Mouse (Mus musculus) monocyte, adult 5-6 weeks (primary cell): Measurements from ENCODE around the gene Tbck. TPM values are rescaled to one million over a fixed set of nuclear protein-coding genes. Genes with fewer than 3 reads are reported as not detected.

Source experiments
- ATAC-seq: fragments of 153-309, 156-312 bp; replicated peaks from 2 replicates; pipeline ENCODE4 v1.8.0; 2017; ENCODE audit warnings: mild to moderate bottlenecking; ENCODE audit not compliant: low TSS enrichment, insufficient number of reproducible peaks, severe bottlenecking, poor library complexity, low FRiP score
- total RNA-seq: library from RNA; stranded (forward); fragments of 200-1000, 200-491, 200-594 nt; gene quantifications from 3 replicates; pipeline ENCODE4 v1.2.3, GENCODE M21; 2017

Gene Tbck
- total RNA-seq, 1 experiment from 2014 or later = 18.7 TPM

DNA sequence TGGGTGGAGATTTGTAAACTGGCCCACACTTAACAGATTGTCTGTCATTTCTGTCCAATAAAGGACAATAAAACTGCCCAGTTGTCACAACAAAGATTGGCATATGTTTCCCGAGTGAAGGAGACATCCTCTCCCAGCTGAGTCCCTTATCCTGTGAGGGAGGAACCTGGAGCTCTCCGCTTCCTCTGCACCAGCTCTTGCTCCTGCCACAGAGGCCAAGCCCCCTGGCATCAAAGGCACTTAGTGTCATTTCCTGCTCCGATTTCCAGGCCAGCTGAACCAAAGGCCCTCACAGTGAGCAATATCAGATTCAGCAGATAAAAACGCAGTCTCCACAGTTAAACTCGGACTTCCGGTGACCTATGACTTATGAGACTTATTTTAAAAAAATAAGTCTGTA, 172.7 kb downstream of the Tbck start:
- ATAC-seq = no peak

DNA sequence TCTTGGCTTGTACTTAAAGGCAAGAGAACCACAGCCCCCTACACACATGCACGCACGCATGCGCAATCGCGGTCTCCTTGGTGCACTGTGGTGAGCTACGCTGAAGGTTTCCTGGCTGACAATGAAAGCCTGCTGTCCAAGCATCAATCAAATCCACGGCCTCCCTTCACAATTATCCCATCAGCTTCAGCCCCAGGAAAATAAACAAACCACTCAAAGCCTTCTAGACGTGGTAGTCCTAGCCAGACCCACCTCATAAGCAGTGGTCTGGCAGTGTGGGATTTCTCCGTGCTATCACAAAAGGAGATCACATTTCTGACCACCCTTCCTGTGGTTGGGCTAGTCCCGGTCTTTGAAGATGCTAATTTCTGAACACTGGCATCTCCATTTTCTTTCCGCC, 174.9 kb downstream of the Tbck start:
- ATAC-seq = no peak

DNA sequence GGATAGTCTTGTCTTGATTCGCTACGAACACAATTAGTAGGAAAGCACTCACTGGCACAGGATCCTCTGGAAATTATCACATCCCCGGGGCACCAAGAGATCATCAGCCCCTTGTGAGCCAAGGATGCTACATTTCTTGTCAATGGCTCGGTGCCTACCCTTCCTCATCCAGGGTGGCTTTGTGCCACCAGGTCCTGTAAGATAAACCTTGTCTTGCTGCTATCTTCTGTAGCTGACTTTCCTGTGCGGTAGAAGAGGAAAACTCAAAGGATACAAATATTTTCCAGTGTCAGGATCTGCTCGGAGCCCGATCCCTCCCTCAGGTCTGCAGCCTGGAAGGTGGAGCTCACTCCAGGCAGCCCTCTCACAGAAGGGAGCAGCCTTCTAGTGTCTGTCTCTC, 175.6 kb downstream of the Tbck start:
- no peak for ATAC-seq

DNA sequence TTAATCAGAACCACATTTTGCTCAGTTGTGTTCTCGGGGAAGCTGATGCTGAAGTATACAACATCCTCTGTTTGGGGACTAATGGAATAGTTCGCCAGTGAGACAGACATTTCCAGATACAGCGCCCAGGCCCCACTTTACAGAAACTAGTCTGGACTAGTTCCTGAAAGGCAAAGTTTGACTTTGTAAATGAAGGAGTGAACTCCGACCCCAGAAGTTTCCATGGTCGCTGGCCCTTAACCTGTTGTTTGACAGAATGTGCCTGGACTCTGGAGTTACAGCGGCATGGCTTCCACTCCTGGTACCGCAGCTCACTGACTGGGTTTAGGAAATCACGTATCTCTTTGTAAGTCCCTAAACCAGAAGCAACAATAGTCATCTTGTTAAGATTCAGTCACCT, 176.9 kb downstream of the Tbck start:
- ATAC-seq = no peak

DNA sequence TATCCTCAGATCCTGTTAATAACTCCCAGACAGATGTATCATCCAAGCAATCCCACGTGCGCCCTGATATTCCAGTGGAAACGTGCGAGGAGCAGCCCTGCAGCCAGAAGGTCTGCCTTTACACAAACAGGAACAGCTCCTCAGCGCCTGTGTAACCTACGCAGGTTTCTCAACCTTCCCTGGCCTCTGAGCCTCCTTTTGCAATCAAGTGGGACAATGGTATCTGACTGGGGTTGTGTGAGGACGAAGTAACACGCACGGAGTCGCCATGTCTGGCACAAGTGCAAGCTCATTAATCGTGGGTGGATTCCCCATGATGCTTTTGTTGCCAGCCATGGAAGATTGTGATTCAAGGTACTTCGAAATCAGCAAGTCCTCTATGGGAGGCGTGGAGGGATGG, 179.9 kb downstream of the Tbck start:
- no peak for ATAC-seq

DNA sequence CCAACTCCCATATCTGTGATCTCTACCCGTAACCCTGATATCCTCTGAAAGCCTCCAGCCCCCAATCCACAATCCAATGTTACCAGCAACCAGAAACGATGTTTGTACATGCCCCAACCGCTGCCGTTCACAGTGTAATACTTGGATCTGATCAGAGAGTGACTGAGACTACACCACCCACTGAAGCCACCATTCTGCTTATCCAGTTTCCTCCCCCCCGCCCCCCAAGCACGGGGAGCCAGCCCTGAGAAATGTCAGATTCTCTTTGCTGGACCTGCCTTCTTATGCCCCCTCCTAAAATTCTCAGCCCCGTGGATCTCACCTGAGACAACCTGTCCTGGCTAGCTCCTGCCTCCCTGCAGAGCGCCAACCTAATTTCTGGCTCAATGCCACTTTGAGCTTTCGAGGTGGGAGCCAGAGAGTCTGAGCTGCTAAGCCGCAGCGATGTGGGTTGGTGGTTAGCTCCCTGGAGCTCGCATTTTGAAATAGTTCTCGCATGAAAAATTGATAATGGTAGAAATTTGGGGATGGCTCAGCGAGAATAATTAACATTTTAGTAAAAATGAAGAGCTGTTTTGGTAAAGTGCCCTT, 180.5 kb downstream of the Tbck start:
- ATAC-seq = no peak

DNA sequence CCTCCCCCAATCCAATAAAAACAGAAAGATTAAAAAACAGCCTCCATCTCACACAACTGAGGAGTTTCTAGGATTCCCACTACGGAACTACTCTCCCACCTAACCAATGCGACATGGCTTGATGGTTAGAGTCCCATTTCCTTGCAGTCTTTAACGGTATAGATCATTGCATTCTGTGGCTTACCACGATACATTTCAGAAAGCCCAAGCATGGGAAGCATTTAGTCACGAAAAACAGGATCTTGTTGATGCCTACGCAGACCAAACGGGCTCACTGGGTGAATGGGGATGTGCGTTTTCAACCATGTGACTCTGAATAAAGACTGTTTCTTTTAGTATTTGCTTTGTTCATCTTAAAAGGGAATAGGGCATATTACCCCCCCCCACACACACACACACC, 181.0 kb downstream of the Tbck start:
- ATAC-seq = no peak

DNA sequence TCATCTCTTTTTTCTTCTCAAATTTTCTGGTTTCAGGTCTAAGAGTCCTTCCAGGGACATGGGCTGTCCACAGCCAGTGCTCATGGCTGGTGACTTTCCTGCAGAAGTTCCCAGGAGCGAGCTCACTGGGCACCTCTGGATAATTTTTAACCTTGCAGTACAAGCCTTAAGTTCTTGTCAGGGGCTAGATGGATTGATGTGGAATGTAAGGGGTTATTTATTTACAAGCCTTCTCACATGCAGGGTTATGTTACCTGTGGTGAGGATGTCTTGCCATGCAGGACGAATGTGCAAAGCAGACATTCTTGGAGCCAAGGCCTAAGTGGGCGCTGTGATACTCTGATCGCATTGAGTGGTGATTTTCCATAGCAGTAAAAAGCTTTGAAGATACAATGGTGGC, 181.7 kb downstream of the Tbck start:
- ATAC-seq = no peak

DNA sequence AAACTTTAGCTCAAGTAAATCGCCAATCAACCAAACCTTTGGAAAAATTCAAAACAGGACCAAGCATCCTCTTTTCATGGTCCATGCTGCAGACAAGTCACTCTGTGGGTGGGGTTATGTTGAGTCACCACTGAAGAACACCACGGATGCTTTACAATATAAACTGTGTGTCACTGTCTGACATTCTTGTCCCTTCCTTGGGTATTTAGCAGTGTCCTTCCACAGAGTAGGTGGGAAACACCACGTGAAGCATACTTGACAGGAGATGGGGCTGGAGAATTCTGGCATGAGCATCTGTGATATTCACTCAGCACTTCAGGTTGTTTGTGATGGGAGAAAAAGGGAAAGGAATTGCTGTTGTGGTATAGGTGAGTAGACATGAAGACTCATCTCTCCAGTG, 183.0 kb downstream of the Tbck start:
- no peak for ATAC-seq

DNA sequence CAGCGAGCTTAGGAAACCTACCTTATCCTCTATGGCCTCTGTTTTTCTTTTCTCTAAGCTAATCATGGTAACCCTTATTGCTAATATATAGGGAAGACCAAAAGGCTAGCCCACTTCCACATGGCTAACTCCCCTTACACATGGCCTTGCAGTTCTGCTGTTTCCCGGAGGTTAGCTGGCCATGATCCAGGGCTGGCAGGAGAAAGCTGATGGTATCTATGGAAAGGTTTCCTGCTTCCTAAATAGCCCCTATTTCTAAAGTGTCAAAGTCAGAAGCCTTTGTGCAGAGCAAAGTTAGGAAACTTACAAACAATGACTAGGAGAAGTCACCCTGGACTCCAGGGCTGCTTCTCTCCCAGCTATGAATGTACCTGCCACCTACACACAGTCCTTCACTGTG, 184.9 kb downstream of the Tbck start:
- no peak for ATAC-seq

DNA sequence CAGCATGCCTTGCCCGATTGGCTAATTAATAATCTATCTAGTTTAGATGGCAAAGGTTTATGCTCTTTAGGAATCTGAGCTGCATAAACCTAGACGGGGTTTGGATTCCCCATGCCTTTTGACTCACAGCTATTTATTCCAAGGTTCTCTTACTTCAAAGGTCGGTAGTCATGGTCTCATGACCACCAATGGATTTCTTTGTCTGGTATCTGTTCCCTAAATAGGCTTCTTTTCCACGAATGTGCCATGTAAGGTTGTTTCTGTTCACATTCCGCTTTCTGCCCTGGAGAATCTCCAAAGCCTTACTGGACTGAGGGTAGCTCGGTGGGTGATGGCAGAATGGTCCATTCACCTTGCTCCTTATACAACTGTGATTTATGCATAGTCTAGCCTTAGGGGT, 186.1 kb downstream of the Tbck start:
- no peak for ATAC-seq

DNA sequence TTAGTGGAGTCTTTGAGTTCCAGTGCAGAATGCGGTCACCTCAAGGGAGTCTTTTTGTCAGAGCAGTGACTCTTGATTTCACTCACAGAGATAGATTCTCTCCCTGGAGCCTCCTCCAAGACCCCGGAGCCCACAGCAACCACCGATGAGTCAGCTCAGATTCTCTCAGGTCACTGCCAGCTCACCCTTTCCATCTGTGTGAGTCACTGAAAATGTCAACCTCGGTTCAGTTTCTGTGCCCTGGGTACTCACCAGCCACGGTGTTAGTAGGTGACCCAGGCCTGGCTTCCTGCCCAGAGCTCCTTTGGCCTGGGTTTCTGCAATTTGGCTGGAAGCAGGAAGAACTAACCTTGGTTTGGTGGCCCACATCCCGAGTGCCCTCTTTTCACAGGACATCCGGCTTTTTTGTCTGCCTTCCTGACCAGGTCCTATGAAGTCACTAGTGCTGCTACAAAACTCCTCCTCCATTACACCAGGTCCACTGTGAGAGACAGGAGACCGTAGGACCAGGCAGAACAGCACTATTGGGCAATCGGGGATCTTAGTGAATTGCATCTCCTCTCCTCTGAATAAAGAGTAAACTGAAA, 187.5 kb downstream of the Tbck start:
- peak; percentile 45 for ATAC-seq

DNA sequence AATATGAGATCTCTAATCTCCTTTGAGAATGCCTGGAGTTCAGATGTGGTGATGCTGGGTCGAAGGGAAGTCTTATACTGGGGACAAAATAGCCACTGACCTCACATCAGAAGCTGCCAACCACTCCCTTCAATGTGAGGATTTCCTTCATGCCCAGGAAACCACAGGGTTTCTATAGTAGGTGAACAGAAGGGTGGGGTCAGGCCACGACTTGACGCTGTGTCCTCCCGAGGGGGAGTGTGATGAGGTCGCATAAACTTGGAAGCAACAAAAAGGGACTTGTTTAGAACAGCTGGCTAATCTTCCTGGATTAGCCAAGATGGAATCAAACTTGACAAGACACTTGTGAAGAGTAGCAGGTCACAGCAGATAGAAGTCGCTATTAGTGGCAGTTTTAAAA, 189.3 kb downstream of the Tbck start:
- peak; percentile 59; the same call in 1 of the 2 replicates for ATAC-seq

DNA sequence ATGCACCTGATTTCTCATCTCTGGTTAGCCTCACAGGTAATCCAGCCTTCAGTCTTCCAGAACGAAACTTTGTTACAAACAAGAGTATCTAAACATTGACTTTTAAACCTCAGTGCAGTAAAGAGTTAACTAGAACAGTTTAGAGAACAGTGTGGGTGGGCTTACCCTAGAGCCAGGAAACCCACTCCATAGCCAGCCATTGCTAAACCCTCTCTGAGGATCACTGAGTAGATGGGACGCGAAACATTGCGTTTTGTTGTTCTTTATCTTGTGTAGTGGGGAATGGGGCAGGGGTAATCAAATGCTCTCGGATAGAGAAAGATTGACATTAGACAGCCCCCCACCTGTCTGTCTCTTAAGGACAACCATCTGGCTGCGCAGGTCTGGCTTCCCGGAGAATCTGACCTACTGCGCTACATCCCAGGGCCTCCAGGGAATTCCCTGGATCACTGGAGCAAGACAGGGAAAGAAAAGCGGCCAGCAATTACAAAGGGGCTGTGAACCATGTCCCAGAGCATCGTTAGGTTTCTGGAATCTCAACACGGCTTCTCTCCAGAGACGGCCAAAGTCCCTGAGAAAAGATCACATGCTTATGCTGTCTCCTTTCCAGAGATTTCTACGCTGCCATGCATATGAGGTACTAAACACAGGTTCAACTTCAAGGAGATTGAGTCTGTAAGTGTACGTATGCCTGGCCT, 192.2 kb downstream of the Tbck start:
- ATAC-seq = no peak

DNA sequence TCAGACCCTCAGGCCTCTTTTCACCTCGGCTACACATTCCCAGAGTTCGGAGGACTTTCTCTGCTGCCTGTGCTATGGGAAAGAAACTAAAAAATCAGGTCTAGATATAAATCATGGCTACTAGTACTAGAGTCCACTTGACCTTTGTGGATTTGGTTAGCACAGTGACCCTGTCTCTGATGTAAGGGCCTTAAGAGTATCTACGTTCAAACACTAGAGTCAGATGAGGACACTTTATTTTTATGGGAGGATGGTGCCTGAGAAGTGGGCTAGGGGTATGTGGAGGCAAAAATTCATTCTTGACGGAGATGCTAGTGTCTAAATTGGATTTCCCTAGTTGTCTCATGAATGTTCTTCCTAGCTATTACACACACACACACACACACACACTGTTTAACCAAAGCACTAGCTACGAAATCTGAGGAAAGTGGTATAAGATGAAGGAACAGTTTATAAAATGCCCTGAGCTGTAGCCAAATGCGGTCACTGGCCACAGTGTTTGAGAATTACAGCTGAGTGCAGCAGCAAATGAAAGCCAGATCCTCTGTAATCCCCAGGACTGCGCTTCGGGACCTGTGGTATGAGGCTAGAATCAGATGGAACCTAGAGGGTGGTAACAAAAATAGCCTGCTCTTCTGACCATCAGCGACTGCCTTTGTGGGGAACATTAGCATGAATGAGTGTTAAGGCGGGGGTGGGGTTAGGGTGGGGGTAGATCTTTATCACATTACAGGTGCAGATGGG, 193.2 kb downstream of the Tbck start:
- no peak for ATAC-seq

DNA sequence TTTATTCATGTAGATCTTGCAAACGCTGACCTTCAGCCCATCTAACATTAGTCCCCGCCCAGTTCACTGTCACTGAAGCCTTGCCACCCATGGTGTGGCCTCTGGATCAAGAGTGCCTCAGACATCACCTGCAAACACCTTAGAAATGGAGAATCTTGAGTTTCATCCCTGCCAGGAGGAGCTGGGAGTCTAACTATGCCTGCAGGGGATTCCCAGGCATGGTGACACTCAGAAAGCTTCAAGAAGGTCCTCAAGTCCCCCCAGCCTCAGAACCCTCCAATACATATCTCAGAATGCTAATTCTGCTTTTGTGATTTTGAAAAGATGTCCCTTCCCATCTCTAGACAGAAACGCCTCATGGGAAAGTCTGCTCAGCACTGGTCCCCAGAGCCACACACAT, 196.4 kb downstream of the Tbck start:
- no peak for ATAC-seq

DNA sequence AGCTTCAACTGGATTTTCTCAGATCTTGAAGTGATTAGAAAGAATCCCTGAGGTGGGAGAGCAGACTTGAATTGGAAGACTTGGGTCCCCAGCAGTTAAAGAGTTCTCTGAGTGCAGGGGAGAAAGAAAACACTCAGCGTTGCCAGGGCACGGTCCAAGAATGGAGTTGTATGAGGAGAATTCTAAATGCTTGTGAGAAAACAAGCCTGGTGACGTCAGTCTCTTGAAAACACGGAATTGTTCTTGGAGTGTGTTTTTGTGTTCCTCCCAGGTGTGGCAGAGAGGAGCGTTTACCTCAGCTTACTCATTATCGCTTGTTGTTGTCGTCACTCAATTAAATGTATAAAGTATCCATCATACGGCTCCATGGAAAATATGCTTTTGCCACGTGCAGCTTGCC, 196.9 kb downstream of the Tbck start:
- ATAC-seq = no peak

DNA sequence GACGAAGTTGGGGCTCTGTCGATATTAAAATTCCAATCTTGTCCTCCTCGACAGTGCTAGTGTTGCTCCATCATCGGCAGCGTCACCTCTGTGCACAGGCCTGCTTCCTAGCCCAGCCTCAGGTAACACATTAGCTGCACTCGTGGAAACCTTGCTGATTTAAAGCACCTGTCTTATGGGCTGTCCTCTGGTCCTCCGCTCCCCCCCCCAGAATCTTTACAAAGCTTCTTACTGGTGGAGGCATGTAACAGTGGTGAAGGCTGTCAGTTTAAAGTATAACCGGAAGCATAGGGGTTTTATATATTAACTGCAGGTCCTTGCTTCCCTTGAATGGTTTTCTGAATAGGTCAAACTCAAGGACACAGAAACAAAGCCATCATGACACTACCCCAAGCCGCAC, 199.3 kb downstream of the Tbck start:
- ATAC-seq = no peak

DNA sequence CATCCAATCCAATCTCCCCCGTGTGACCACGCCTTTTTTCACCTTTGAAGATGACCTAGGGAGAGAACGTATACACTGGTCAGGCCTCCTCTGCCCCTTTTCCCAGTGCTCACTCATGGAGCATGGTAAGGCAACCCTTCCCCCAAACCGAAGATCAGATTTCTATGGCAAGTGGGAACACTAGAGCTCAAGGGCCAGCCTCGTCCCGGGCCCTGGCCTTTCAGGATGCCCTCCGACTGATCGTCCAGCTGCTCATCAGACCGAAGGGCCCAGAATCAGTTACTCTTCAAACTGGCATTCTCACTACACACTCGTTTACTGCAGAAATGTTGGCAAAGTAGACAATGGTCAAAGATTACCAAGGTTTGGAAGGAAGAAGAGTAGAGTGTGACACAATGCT, 200.5 kb downstream of the Tbck start:
- ATAC-seq = no peak
